Comparison of ENCODE assay signal across 8 mouse cellular contexts in the genomic region with DNA sequence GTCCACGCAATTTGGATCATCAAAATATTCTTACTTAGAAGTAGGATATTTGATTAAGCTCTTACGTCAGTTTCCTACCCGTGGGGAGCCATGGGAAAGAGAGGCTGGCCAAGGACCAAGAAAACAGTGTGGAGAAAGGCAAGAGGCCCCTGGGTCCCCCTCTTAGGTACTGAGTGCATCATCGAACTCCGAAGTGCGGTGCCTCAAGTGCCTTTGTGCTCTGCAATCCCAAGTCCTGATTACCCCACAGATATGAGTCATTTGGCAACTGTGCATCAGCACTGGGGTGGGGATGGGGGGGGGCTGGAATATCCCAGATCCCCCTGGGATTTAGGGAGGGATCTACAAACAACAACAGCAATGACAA. TPM values are rescaled to one million over a fixed set of nuclear protein-coding genes. Genes with fewer than 3 reads are reported as not detected.
DNase-seq lines count a peak whose midpoint lies in the region; ATAC-seq lines count a peak whose summit lies in the region.

No protein-coding gene starts in this region.

- H3K4me2 ChIP-seq in kidney, embryonic 14.5 days (replicated peaks; ENCODE audit: low read depth, low read length): no peak overlapping the region
- H3K4me2 ChIP-seq in hindbrain, embryonic 15.5 days: no peak overlapping the region
- no peak overlapping the region for H3K4me2 ChIP-seq in midbrain, embryonic 15.5 days

- no peak for ATAC-seq in kidney, embryonic 14.5 days (ENCODE audit: low FRiP score, low TSS enrichment)
- no peak for ATAC-seq in hindbrain, embryonic 15.5 days (ENCODE audit: low FRiP score, low read depth)
- ATAC-seq in midbrain, embryonic 15.5 days (replicated peaks): no peak

- no peak overlapping the region for H3K4me3 ChIP-seq in kidney, embryonic 14.5 days (ENCODE audit: low read length)
- H3K4me3 ChIP-seq in hindbrain, embryonic 15.5 days: no peak overlapping the region
- no peak overlapping the region for H3K4me3 ChIP-seq in midbrain, embryonic 15.5 days

- H3K27me3 ChIP-seq in kidney, embryonic 14.5 days (ENCODE audit: control insufficient read depth, insufficient read depth, low read length): no peaks in the 10 kb centered on the region
- H3K27me3 ChIP-seq in hindbrain, embryonic 15.5 days: no peaks in the 10 kb centered on the region
- H3K27me3 ChIP-seq in midbrain, embryonic 15.5 days (replicated peaks): 0 out of 2 replicates have a peak, but pooled peaks cover 3% of the 10 kb centered on the region

- no peaks in the 10 kb centered on the region for H3K9me3 ChIP-seq in kidney, embryonic 14.5 days (ENCODE audit: control insufficient read depth, low read length)
- H3K9me3 ChIP-seq in hindbrain, embryonic 15.5 days: no peaks in the 10 kb centered on the region
- H3K9me3 ChIP-seq in midbrain, embryonic 15.5 days: no peaks in the 10 kb centered on the region

- intact Hi-C loops in left cerebral cortex, postnatal 10 days (cut with DNase I): no loop called here

- WGBS in kidney, embryonic 14.5 days: 60% methylated on average over 6 of the region's 6 CpGs
- 54% methylated on average over 6 of the region's 6 CpGs for WGBS in hindbrain, embryonic 15.5 days
- 60% methylated on average over 6 of the region's 6 CpGs for WGBS in midbrain, embryonic 15.5 days

- no peak for DNase-seq in kidney, postnatal 14 days
- peak; percentile 71 for DNase-seq in gastrocnemius, adult 18-20 months (ENCODE audit: low spot score)
- DNase-seq in urinary bladder, postnatal 10 days (ENCODE audit: low spot score): no peak
- DNase-seq in thymus, postnatal 36 days: no peak
- DNase-seq in left cerebral cortex, postnatal 10 days (ENCODE audit: extremely low spot score in 1 of 2, low spot score in 2 of 2): no peak

- H3K9ac ChIP-seq in kidney, embryonic 14.5 days (ENCODE audit: low read depth, low read length): no peak overlapping the region
- H3K9ac ChIP-seq in hindbrain, embryonic 15.5 days: no peak overlapping the region
- no peak overlapping the region for H3K9ac ChIP-seq in midbrain, embryonic 15.5 days

- peak overlapping the region; percentile 87 for H3K27ac ChIP-seq in kidney, embryonic 14.5 days (ENCODE audit: low read depth, low read length)
- peak overlapping the region; percentile 80 for H3K27ac ChIP-seq in hindbrain, embryonic 15.5 days (replicated peaks)
- H3K27ac ChIP-seq in midbrain, embryonic 15.5 days: peak overlapping the region; percentile 78

- H3K36me3 ChIP-seq in kidney, embryonic 14.5 days (ENCODE audit: control insufficient read depth, insufficient read depth, low read length): peaks cover 48% of the 10 kb centered on the region
- H3K36me3 ChIP-seq in hindbrain, embryonic 15.5 days: no peaks in the 10 kb centered on the region
- H3K36me3 ChIP-seq in midbrain, embryonic 15.5 days (replicated peaks): no peaks in the 10 kb centered on the region

- H3K4me1 ChIP-seq in kidney, embryonic 14.5 days (ENCODE audit: control insufficient read depth, insufficient read depth, low read length): peaks cover 49% of the 10 kb centered on the region
- H3K4me1 ChIP-seq in hindbrain, embryonic 15.5 days (replicated peaks): peaks cover 63% of the 10 kb centered on the region
- peaks cover 24% of the 10 kb centered on the region for H3K4me1 ChIP-seq in midbrain, embryonic 15.5 days

RNA-seq across cellular contexts. Expression of gene Fstl1, which starts 12.3 kb away (rescaled TPM):
- 522 and 589 TPM in 2 replicates for polyA plus RNA-seq in kidney, embryonic 14.5 days (2014; fragmentation: Nextera tagmentation; extraction: Ambion mirVana)
- total RNA-seq in gastrocnemius, adult 18-20 months (2021): 10 to 100 TPM; 25.3 to 36.5 TPM
- polyA plus RNA-seq in hindbrain, embryonic 15.5 days (2015; fragmentation: Nextera tagmentation; extraction: Ambion mirVana): 92.7 and 103 TPM in 2 replicates
- polyA plus RNA-seq in midbrain, embryonic 15.5 days (2015; fragmentation: Nextera tagmentation; extraction: Ambion mirVana): 85.4 and 85.6 TPM in 2 replicates
- 10 to 100 TPM; 67.0 to 71.9 TPM for total RNA-seq in left cerebral cortex, postnatal 10 days (2021)
